Mouse (Mus musculus) retina, postnatal 1 day (tissue): ENCODE results near the gene Pik3c2b.

Experiments used
- DNase-seq: peaks from one replicate; pipeline ENCODE4 v3.0.0-alpha.2; 2012

Pik3c2b gene

DNA sequence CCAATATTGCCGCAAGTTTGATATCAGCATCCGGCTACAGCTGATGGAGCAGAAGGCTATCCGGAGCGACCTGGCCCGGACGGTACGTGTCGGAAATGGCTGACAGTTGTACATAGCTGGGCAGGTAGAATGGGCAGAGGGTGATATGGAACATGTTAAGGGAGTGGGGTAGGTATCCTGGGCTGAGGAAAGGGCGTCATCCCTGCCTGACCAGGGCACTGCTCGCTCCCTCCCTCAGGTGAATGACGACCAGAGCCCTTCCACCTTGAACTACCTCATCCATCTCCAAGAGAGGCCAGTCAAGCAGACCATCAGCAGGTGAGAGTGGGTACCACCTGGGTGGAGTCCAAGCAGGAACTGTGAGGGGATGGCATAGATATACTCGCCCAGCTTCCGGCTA, 29.1 kb downstream of the Pik3c2b start:
- DNase-seq = no peak

DNA sequence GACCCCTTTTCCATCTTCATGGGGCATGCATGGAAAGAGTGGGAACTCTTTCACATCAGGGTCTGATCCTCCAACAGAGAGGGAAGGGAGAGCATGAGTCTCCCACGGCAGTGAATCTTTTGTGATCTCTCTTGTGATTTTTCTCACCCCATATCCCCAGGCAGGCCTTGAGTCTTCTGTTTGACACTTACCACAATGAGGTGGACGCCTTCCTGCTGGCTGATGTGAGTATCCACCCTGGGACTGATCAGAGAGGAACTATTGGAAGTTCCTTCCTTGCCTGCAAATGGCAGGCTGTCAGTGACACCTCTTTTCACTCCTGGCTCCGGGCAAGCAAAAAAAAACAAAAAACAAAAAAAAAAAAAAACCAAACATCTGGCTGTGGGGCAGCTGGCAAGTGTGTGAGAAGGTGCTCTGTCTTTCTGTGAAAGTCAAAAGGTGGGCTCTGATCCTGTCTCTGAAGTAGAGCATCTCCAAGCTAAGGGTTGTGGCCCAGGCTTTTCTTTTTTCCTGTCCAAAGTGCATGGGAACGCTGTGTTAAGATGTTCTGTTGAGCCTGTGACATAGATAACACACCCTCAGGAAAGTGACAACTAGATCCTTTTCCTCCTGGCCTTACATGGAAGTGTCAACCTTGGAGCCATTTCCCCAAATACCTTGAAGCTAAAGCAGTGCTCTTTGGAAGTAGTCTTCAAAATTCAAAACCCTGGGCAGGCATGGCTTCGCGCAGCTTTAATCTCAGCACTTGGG, 30.4 kb downstream of the Pik3c2b start:
- no peak for DNase-seq

DNA sequence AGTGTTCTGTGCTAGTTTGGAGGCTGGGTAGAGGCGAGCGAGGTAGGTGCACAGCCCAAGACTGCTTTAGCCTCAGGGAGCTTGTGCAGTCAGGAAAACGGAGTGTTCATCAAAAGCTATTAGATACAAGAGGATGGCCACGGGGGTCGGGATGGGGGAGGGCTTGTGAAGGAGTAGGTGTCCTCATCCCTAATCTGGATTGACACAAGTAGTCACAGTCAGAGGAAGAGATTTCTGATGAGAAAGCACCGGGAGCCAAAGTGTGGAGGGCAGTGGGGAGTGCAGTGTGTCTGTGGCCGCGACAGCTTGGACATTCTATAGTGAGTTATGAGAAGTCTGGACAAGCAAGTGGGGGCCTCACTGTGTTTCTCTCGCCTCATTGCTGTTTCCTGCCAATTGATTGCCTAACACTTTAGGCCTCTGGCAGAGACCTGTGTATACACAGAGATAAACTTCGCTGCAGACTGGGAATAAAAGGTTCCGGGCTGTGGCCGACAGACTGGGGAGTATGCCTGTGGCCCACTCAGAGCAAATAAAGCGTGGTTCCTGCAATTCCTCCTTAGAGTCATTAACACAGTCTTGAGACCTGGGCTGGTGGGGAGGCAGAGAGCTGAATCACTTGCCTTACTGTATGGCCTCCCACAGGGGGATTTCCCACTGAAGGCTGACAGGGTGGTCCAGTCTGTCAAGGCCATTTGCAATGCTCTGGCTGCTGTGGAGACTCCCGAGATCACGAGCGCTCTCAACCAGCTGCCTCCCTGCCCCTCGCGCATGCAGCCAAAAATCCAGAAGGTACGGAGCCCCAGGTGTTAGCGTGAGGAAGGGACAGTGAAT, 31.4 kb downstream of the Pik3c2b start:
- peak; percentile 81 for DNase-seq

DNA sequence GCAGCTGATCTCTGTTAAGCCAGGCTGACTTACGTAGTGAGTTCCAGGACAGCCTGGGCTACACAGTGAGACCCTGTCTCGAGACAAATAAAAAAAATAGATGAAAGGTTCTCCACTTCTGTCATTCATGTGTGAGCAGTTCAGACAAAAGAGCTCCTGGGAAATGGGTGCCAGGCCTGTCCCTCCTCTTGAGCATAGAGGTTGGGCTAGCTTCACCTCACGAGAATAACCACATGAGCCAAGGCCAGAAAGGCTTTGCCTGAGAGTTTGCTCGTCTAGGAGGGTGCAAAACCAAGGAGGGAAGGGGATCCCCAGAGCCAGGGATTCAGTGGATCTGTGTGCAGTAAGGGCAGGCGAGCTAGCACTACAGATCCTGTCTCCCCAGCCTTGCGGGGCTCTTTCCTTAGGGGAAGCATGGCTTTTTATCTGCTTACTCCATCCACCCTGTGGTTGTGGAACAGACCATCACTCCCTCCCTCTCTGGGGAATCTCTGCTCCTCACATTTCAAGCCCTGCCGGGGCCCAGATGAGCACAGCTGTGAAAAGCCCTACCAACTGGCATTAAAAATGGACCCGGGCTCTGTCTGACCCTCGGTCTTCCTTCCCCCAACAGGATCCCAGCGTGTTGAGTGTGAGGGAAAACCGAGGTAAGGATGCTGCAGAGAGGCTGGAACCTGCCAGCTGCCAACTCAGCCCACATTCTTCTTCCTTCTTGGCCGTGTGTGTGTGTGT, 32.3 kb downstream of the Pik3c2b start:
- peak; percentile 19 for DNase-seq

DNA sequence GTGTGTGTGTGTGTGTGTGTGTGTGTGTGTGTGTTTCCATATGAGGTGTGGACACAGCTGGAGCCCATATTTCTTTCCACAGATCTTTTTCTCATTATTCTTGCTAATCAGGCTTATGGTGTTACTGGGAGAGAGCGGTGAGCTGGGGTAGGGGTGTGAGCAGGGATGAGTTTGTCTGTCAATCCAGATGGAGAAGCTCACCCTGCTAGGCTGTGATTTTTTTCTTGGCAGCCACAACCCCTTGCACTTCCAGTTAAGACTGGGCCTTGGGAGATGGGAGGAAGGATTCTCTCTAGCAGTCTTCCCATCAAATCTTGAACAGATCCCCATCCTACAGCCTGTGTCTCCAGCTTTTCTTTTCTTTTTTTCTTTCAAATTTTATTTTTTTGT, 32.9 kb downstream of the Pik3c2b start:
- peak; percentile 45 for DNase-seq

DNA sequence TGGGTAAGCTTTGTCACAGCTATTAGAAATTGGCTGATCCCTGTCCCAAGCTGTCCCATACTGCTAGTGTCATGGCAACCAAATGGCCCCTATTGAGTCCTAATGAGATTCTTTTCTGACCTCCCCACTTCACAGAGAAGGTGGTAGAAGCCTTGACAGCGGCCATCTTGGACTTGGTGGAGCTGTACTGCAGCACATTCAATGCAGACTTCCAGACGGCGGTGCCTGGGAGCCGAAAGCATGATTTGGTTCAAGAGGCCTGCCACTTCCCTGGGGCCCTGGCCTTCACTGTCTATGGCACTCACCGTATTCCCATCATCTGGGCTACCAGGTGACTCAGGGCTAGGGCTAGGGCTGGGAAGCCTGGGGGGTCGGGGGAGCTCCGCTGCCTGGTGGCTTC, 34.0 kb downstream of the Pik3c2b start:
- peak; percentile 84 for DNase-seq

DNA sequence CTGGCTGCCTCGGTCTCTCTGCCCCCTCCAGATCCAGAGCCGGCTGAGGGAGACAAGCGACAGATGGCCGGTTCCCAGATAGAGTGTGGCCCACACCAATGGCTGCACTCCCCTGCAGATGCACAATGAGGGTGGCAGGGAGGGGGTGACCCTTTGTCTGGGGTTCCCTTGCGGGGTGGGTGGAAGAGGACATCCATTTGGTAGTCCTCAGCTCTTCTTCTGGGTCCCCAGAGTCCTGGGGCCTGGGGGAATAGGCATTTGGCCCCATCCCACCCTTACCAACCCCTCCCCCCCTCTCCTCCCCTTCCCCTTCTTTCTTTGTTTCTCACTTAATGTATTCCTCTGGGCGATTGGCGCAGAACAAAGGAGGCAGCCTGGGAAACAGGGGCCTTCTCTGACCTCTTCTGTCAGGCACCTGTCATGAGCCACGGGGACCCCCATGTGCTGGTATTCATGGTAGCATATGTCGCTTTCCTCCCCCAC, 34.7 kb downstream of the Pik3c2b start:
- DNase-seq = peak; percentile 95

DNA sequence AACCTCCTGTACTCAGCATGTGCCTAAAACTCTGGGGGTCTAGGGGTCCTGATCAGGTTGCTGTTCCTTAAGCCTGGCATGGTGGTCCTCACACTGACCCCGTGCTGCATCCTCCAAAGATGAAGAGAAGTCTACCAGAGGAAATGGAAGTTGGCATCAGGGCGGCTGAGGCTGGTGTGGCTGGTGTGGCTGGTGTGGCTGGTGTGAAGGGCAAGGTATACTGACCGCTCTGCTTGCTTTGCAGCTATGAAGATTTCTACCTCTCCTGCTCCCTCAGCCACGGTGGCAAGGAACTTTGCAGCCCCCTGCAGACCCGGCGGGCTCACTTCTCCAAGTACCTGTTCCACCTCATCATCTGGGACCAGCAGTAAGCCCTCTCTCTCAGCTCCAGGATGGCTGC, 35.2 kb downstream of the Pik3c2b start:
- DNase-seq = no peak

DNA sequence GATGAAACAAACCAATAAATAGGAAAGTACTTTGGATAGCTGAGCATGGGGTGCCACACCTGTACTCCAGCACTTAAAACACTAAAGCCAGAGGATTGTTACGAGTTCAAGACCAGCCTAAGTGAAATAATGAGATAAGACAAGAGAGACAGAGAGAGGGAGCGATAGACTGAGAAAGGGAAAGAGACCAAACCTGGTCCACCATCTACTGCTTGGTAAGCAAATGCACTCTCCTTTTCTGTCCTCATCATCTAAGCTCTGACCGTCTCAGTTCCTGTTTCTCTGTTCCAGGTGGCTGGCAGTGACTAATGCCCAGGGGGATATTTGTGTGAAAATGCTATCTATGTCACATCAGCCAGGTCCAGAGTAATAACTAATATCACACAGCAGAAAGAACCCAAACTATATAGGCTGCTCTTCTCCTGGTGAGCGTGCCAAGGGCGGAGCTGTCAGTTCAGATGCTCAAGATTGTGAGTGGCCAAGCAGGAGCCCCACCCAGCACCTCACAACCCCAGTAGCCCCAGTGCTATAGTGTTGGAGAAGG, 37.6 kb downstream of the Pik3c2b start:
- no peak for DNase-seq

DNA sequence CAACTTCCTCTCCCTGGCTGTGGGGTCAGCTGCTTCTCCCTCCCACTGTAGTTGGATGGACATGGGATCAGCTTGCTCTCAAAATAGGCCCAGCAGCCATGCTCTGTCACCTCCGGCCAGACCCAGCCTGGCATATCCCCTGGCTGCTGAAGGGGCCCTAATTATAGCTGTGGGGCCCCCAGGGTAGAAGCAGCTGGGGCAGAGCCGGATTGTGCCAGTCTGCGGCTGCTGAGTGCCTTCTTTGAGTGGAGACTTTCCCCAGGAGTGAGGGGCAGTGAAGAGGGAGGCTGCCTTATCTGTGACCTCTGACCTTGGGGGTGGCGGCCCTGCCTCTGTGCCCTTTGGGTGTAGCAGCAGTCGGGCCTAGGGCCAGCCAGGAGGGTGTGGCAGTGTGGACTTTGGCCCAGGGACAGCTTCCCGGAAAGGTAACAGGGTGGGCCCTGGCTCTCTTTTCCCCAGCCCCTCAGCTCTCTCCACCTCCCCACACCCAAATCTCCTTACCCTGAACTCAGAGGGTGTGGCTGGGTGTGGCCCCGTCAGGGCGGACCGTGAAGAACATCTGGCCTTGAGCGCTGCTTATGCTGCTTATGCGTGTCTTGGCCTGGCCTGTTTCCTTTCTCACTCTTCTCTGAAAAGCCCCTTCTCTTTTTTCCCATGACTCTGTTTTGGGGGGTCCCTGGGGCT, 38.6 kb downstream of the Pik3c2b start:
- DNase-seq = peak; percentile 25

DNA sequence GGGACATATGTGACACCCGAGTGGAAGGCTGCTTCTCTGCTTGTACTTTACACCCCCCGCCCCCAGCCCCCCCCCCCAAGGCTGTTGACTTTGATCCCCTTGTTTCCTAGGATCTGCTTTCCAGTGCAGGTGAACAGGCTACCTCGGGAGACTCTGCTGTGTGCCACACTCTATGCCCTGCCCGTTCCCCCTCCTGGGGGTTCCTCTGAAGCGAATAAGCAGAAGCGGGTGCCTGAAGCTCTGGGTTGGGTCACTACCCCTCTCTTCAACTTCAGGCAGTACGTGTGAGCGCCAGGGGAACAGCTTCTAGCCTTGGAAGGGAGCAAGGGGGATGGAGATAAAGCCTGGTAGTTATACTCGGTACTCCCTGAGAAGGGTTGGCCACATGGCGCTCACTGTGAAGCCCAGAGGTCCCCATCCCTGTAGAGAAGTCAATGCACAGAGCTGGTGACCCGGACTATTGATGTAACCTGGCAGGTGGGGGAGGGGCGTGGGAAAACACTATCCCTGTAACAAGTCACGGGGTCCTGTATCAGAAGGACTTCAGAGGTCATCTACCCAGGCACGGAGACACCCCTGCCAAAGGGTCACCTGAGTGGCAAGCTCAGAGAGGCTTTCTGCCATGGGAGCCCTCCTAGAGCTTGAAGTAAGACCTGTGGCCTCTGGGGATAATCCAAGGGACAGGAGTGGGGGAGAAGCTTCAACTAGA, 39.4 kb downstream of the Pik3c2b start:
- peak; percentile 10 for DNase-seq

DNA sequence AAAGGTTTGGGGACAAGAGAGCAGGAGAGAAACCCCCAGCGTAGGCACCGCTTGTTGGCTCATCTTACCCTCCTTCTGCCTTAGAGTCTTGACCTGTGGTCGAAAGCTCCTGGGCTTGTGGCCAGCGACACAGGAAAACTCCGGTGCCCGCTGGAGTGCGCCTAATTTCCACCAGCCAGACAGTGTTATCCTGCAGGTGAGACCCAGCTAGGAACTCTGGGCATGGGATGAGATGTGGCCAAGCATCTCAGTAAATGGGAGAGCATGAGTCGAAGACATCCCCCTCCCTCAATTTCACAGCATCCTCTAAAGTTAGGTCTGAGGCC, 39.9 kb downstream of the Pik3c2b start:
- DNase-seq = no peak

DNA sequence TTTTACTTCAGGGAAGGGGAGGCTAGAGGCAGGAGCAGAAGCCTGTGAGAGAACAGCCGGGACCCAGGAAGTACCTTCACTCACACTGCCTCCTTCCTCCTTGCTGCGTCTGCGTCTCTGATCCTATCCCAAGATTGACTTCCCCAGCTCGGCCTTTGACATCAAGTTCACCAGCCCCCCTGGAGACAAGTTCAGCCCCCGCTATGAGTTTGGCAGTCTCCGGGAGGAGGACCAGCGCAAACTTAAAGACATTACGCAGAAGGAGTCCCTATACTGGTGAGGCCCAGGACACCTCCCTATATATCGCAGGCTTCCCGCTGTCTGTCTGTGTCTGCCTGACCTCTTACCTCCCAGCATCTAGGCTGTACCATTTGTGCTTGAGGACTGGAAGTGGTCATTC, 41.3 kb downstream of the Pik3c2b start:
- no peak for DNase-seq

DNA sequence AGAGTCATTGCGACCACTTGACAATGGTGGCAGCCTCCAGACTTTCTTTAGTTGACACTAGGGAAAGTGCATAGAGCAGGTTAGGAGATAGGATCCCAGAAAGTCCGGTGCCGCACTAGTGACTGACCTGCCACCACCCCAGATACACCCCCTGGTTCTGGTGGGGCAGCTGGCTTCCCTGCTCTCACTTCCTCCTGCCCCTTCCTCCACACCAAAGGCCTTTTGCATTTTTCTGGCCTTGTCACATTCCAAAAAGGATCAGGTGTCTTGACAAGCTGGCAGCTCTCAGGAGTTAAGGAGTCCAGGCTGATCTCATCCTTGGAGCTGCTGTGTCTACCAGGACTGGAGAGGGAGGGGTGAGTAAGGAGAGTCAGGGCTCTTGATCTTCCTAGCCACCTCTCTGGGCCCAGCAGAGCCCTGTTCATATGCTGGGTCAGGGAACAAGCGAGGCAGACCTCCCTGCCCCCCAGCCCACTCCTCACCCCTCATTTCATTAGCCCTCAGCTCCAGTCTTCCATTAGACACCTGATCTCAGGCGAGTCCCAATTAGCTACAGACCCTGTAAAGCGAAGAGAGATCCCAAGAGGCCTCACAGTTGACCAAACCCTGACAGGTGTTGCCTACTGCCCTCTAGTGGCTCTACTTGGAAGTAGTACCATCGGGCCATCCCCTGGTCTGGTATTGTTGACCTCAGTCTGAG, 41.9 kb downstream of the Pik3c2b start:
- DNase-seq = peak; percentile 89

DNA sequence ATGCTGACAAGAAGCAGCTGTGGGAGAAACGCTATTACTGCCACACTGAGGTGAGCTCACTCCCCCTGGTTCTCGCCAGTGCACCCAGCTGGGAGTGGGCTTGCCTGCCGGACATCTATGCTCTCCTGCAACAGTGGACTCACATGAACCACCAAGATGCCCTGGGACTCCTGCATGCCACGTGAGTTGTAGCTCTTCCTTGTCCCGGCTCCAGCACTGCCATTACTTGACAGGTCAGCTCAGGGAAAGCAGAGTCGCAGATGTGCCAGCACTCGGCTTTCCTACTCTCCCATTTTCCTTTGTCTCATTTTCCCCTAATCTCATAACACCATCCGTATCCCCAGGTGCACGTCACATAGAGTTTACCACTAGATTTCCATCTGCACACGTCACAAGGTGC, 42.7 kb downstream of the Pik3c2b start:
- no peak for DNase-seq

DNA sequence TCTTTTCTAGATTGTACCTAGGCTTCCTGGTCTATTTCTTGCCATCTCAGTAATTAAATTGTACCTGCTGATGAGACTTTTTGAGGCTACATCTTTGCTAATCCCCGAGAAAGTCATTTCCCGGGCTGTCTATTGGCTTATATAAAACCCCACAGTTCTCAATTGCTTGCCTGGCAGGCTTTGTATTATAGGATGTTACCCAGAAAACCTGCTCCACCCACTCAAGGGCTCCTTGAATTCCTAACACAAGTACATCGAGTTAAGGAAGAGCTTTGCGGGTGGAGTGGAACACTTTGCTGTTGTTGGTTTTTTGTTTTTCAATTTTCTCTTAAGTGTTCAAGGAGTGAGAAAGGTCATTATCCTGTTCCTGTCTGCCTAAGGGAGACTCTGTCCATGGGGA, 43.9 kb downstream of the Pik3c2b start:
- no peak for DNase-seq

DNA sequence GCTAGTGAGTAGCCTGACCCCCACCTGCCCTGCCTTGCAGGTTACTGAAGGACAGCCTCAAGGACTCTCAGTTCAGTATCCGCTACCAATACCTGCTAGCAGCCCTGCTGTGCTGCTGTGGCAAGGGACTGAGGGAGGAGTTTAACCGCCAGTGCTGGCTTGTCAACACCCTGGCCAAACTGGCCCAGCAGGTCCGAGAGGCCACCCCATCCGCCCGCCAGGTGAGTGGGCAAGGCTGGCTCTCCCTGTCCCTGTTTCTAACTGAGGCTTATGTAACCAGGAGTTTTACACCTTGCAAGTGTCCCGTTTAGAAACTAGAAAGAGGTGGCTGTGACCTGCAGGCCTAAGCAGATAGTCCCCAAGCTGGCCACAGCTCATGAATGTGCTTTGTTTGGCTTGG, 45.2 kb downstream of the Pik3c2b start:
- DNase-seq = no peak

DNA sequence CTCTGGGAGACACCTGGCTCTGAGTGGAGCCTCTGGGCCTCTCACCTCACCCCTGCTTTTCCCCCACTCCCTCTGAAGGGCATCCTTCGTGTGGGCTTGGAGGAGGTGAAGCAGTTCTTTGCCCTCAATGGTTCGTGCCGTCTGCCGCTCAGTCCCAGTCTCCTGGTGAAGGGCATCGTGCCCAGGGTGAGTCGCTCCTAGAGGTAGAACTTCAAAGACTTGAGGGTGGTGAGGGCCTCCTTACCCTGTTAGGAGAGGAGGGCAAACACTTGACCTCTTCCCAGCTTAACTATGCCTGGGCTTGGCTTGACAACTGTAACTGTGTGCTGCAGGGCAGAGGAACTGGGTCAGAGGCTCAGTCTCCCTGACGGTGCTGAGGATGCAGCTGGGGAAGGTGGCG, 46.0 kb downstream of the Pik3c2b start:
- no peak for DNase-seq

DNA sequence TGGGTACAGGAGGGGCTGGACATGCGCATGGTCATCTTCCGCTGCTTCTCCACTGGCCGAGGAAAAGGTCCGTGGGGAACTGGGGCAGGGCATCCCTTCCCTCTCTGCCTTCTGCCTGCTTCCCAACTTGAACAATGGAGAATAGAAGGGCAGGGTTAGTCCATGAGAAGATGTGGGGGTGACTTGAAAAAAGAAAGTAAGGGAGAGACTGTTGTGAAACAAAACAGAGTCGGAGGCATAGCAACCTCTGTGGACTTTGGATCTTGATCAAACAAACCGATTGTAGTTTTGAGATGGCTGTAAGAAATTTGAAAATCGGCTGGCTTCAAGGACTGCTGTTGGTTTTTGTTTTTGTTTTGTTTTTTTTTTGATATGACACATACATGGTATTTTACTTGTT, 48.3 kb downstream of the Pik3c2b start:
- DNase-seq = no peak

DNA sequence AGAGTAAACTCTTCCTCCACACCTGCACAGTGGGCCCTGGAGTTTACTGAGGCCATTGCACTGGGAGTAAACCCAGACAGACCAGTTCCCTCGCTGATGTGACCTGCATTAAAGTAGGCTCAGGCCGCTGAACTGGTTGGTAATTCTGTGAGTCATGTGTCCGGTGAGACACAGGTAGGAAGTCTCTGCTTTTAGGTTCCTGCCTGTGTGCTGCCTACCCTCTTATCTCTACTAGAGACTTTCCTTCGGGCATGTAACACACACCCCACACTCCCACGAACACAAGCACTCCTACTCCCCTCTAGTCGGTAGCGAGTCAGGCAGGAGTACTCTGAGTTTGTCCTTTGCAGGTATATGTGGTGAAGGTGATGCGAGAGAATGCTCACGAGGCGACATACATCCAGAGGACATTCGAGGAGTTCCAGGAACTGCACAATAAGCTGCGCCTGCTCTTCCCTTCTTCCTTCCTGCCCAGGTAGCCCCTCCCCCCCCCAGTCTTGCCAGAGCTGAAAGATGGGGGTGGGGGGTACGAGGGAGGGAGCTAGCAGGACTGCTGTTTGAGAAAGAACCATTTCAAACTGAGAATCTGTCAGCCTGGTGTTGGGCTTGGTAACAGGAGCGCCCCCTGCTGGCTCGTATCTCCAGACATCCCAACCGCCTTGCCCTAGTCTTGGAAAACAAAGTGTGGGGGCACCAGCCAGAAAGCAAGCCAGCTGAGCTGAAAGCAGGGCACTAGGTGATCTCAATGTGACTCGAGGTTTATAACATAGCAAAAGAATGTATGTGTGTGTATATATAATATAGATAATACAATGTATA, 55.7 kb downstream of the Pik3c2b start:
- peak; percentile 83 for DNase-seq

DNA sequence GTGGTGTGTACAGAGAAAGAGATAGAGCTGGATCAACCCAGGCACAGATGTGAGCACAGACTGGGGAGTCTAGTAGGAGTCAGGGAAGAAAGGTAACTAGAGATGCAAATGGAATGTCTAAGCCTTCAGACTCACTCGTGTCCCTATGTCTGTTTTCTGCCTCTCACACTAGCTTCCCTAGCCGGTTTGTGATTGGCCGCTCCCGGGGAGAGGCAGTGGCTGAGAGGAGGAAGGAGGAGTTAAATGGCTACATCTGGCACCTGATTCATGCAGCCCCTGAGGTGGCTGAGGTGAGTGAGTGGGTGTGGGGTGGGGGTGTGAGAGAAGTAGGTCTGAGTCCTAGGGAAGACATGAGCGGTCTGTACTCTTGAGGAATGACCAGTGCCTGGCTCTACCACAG, 56.6 kb downstream of the Pik3c2b start:
- DNase-seq = no peak
